Mouse (Mus musculus) gastrocnemius, adult 2 months (tissue): Measurements from ENCODE around the gene Hlx. TPM values are rescaled to one million over a fixed set of nuclear protein-coding genes. Genes with fewer than 3 reads are reported as not detected.

Source experiments
- DNase-seq: peaks from one replicate; pipeline ENCODE4 v3.0.0; 2022
- H3K27ac ChIP-seq: fragments of 200-600 bp; 2 replicates; pipeline ENCODE4 v1.8.1; 2022; ENCODE audit warnings: mild to moderate bottlenecking
- H3K4me3 ChIP-seq: fragments of 200-600 bp; 2 replicates; pipeline ENCODE4 v1.8.1; 2022; ENCODE audit warnings: mild to moderate bottlenecking, moderate library complexity
- CTCF ChIP-seq: fragments of 200-600 bp; IDR thresholded peaks from 2 replicates; pipeline ENCODE4 v1.8.1; 2022; ENCODE audit warnings: antibody characterized with exemption, mild to moderate bottlenecking, moderate library complexity
- intact Hi-C: fragments of 180-260 bp; cut with DNase I; formaldehyde crosslinking; loops from one replicate; pipeline ENCODE4 v1.15.1; 2025
- long read RNA-seq, 2 experiments: library from polyadenylated mRNA; stranded (forward); transcript quantifications; one replicate each; pipeline ENCODE4 v2.0.0; 2021
- total RNA-seq, 2 experiments: library from RNA; stranded (reverse); gene quantifications; 2 replicates each; pipeline ENCODE4 v1.2.3; 2021

Hlx gene
- total RNA-seq: 10 to 100 TPM in 1 of 2 experiments, 1 to 10 TPM in 1; 6.9 to 10.9 TPM
- long read RNA-seq, experiment 1, transcript Hlx-201 (4 exons, 2,278 nt): major isoform, 7 of 7 reads
- long read RNA-seq, experiment 1, partial matches to known transcripts: 0 of 7 reads
- long read RNA-seq, experiment 1, other reads (novel, unspliced or antisense): 0 of 7 reads
- long read RNA-seq, experiment 2, transcript Hlx-201 (4 exons, 2,278 nt): major isoform, 15 of 17 reads
- long read RNA-seq, experiment 2, partial matches to known transcripts: 1 of 17 reads
- long read RNA-seq, experiment 2, other reads (novel, unspliced or antisense): 1 of 17 reads

DNA sequence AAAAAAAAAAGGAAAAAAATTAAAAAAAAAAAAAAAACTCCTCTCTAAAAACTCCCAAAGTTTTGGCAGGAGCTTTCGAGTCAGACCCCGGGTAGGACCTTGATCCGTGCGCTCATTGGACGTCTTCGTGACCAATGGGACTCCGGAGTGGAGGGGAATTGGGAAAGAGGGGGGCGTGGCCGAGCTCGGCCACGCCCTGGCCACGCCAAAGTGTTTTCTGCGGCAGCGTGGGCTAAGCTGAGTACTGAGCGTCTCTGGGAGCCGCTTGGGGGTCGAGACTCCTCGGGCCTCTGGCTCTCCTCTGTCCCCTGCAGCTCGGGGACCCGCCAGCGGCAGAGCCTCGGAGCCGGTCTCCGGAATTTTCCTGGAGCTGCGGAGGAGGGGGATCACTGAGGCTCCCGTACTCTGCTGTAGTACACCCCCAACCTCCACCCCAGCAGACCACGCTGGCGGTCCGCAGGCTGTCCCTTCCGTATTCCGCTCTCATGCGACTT is at the start of gene Hlx:
TSS of gene Hlx (minus strand) at position 64 of the 494 bp plus-strand sequence.
- no peak for TF ChIP-seq CTCF
- peak; percentile 93 for DNase-seq
- H3K4me3 ChIP-seq: peak within 1 kb of the TSS; percentile 79
- H3K27ac ChIP-seq: peak within 1 kb of the TSS; percentile 100
- intact Hi-C loops: loop anchor here (5.0 kb wide), 1 partner anchor 55 kb away; no protein-coding TSS in a partner anchor

DNA sequence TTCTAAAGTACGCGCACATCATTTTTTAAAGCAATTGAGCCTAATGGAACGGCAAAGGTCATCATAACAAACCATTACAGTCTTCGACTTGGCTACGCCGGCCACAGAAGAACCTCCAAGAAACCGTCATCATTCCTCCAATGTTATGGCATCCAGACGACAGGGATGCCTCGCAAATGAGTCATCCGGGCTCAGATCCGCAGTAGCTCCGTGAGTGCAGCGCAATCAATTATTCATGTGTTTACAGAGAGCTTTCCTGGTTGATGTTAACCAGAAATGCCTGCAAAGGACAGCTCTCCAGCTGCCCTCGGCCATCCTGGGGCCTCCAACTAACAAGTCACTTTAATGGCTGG is 49.7 kb upstream of the Hlx start:
- H3K27ac ChIP-seq: no peak overlapping the region
- H3K4me3 ChIP-seq: no peak overlapping the region
- TF ChIP-seq CTCF: no peak
- intact Hi-C loops: no loop called here
- DNase-seq: peak; percentile 33

DNA sequence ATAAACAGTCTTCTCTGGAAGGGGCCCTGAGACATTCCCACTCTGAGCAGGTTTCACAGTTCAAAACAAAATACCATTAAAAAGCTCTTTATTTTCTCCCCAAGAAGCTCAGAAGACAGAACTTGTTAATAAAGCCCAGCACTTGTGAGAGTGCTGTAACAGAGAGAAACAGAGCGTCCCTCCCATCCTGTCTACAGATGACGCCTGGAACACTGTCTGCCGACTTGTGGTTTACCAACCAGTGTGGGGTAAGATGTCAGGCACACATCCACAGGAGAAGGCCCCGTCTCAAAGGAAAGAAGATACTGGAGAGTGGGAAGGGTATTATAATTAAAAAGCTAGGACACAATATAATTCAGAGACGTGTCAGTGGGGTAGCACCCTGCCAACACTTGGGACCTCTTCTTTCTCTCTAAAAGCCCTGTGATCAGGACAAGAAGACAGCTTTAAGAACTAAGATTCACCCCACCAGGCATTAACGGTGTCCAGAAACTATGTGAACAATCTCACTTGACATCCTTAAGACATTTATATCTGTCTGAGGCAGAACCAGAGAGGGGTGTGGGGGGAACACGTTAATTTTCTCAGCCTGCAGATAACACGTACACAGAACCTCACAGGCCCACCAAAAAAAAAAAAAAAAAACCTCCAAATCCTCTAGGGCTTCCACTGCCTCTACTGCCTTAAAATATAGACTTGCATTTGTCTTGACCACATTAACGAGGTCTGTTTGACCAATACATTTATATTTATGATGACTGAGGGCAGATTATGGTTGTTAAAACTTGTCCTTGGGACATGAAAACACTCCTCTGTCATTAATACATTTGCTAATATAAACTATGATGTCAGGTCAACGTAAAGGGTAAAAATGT is 49.1 kb upstream of the Hlx start:
- Histone ChIP-seq H3K27ac (no peak overlapping the region), H3K4me3 (no peak overlapping the region)
- DNase-seq: no peak
- TF ChIP-seq CTCF: no peak
- intact Hi-C loops: no loop called here

DNA sequence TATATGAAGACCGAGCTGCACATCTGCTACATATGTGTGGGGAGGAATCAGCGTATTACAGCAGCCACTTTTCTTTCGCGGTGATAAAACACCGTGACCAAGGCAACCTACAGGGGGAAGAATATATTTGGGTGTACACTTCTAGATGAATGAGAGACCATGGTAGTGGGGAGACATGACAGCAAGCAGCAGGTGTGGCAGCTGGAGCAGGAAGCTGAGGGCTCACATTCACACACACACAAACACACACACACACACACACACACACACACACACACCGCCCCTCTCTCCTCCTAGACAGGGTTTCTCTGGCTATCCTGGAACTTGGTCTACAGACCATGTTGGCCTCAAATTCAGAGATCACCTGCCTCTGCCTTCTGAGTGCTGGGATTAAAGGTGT is 45.7 kb upstream of the Hlx start:
- intact Hi-C loops: no loop called here
- H3K4me3 ChIP-seq: no peak overlapping the region

DNA sequence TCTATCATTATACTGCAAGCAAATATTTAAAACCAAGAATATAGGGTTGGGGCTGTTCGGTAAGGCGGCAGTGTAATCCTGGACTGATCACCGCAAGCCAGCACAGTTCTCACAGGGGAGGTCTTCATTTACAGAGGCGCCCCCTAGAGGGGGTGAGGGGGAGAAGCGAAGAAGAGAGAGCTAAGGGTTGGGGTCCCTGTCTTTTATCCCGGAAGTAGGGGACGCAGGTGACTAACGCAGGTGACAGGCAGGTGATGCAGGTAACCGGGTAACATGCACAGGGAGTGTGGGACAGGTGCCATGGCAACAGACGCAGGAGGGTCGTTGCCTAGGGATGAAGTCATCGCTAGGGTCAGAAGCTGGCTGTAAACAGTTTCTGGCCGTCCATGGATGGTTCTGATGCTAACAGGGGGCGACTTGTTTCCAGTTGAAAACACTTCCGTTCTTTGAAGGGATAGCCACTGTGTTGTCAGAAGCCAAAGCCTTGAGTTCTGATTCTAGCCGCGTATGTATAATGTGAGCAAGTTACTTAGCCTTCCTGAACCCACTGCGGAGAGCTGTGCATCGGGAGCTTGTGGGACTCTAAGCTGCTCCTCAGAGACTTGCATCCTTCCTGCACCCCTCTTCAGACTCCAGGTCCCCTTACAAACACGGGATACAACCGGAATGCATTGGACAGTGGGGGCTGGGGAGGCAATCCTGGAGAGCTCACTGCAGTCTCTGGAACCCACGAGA is 44.8 kb upstream of the Hlx start:
- no peak for DNase-seq
- no peak overlapping the region for H3K4me3 ChIP-seq
- no peak overlapping the region for H3K27ac ChIP-seq
- intact Hi-C loops: no loop called here
- TF ChIP-seq CTCF: peak; percentile 19; the same call in 1 of the 2 replicates

More for the DNA sequence above, 45.7 kb upstream of the Hlx start:
- H3K27ac ChIP-seq: no peak overlapping the region
- TF ChIP-seq CTCF: no peak
- no peak for DNase-seq

DNA sequence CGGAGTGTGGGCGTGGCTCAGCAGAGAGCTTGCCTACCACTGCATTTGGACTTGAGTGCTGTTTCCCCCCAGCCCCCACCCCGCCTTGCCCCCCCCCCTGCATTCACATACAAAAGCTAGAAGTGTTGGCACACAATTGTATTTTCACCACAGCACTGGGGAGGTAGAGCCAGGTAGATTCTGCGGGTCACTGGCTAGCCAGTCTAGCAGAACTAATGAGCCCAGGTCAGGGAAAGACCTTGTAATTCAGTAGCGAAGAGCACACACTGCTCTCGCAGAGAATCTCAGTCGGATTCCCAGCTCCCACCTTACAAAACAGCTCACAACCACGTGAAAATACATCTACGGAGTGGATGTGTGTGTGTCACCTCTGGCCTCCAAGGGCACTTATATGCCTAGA is 42.9 kb upstream of the Hlx start:
- Histone ChIP-seq H3K27ac (no peak overlapping the region), H3K4me3 (no peak overlapping the region)
- no peak for TF ChIP-seq CTCF
- DNase-seq: no peak
- intact Hi-C loops: no loop called here

DNA sequence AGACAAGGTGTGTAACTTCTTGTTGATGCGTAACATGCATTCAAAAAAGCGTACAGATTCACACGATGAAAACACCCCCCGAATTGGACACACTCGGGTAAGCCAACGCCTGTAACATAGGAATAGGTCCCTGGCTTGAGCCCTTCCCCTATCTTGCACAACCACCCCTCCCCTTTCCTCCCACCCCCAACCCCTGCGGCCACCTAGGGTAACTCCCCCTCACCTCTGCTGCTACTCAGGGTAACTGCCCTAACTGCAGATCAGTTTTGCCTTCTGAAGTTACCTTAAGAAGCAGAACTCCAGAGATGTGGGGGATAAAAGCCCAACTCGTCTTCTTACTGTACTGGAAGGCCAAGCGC is 39.5 kb upstream of the Hlx start:
- no peak overlapping the region for H3K27ac ChIP-seq
- TF ChIP-seq CTCF: no peak
- intact Hi-C loops: loop anchor here (1.0 to 5.0 kb wide), 2 partner anchors 324 to 505 kb away; no protein-coding TSS in a partner anchor
- H3K4me3 ChIP-seq: no peak overlapping the region
- DNase-seq: no peak

DNA sequence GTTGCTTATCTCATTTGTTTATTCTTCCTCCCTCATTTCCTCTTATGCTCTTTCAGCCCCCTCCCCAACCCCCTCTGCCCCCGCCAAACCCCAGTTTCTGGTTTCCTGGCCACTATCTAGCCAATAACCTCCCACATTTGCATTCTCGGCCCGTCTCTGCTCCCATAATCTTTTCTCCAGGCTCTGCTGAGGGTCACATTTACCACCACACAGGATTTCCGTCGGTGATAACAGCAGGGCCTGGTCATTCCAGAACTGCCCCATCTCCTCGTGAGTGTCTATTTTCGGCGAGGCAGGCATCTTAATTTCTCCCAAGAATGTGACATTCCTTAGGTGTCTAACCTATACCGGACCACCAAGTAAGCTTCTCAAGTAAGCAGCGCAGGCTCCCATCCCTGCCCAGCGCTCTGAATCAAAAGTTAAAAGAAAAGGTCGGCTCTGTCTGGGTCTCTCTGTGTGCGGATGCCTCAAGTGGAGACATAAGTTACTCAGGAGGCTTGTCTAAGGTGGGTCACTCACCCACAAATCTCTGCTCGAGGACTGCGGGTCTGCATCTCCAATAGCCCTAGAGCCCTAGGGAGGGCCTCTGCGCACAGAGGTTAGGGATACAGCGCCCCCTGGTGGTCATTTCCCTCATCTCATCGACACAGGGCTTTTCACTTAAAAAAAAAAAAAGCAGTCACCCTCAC is 38.9 kb upstream of the Hlx start:
- Histone ChIP-seq H3K27ac (peak overlapping the region; percentile 62), H3K4me3 (peak overlapping the region; percentile 47)
- intact Hi-C loops: loop anchor here (1.0 to 5.0 kb wide), 2 partner anchors 323 to 504 kb away; no protein-coding TSS in a partner anchor
- peak; percentile 87 for DNase-seq
- peak; percentile 87 for TF ChIP-seq CTCF

DNA sequence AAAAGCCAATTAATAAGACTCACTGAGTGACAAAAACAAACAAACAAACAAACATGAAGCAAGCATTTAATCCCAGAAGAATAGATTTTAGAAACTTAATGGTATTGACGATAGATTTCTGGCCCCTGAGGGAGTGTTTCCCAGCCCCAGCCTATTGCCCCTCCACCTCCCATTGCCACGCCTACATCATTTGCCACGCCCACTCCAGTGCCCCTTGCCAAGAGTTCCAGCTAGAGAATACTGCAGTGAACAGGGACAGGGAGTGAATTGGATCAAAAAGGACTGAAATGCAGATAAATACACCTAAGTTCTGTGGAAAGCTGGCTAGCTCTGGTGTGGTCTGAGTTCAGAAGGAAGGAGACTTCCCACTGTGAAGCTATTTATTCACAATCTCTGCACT is 31.4 kb upstream of the Hlx start:
- no peak overlapping the region for H3K27ac ChIP-seq
- intact Hi-C loops: no loop called here
- TF ChIP-seq CTCF: no peak
- no peak for DNase-seq
- no peak overlapping the region for H3K4me3 ChIP-seq

DNA sequence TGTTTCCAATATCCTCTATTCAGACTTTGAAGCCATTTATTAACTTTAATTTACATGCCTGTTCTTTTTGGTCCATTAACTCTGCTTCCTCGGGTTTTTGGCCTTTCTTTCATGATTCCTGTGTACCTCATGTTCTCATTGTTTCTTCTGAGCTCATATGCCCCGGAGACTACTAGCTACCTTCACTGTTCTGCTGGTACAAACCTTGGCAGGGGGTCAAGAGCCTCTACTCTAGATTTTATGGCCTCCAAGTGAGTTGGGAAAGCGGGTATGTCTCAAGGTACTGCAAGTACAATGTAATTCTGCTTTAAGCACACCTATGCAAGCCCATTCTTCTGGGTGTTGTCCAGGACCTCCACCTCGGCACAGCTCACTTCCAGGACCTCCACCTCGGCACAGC is 30.5 kb upstream of the Hlx start:
- intact Hi-C loops: no loop called here
- TF ChIP-seq CTCF: no peak
- Histone ChIP-seq H3K4me3 (no peak overlapping the region), H3K27ac (no peak overlapping the region)
- no peak for DNase-seq

DNA sequence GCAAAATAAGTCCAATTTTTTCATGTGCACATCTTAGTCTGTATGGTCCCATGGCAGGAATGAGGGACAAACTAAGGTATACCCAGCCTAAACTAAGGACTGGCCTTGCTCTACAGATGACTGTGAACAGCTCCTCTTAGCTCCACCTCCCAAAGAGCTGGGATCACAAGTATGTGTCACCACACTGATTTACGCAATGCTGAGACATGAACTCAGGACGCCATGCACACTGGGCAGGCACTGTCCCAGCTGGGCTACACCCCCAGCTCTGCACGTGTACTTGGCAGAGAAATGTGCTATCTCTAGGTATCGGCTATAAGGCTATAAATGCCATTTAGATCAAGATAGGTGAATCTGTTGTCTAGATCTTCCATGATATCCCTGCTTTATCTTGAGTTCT is 29.6 kb upstream of the Hlx start:
- H3K27ac ChIP-seq: no peak overlapping the region
- intact Hi-C loops: no loop called here
- no peak for DNase-seq
- TF ChIP-seq CTCF: no peak
- no peak overlapping the region for H3K4me3 ChIP-seq

DNA sequence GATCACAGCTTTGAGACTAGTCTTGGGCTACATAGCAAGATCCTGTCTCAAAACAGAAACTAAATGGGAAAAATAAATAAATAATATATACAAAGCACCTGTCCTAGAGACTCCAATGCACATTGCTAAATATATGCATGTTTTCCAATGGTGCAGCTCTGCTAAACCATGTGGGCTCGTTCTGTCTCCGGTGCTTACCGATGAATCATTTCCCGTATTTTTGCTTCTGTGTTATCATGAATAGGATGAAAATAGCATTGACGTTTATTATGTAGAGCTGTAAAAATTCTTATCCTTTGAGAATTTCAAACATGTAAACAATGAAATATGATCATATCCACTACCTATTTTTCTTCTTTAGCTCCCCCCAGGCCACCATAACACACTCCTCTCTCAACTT is 20.3 kb upstream of the Hlx start:
- intact Hi-C loops: no loop called here
- no peak for DNase-seq
- TF ChIP-seq CTCF: no peak
- Histone ChIP-seq H3K4me3 (no peak overlapping the region), H3K27ac (no peak overlapping the region)
